Mouse (Mus musculus) gastrocnemius, postnatal 25 days (tissue): ENCODE measurements around the gene Clba1. TPM values are rescaled to one million over a fixed set of nuclear protein-coding genes. Genes with fewer than 3 reads are reported as not detected.
A peak's percentile ranks its signal among the peaks of the same experiment; 100 is the strongest.

Experiments used
- DNase-seq: peaks from one replicate; pipeline ENCODE4 v3.0.0; 2022
- total RNA-seq, 2 experiments: library from RNA; stranded (reverse); gene quantifications; 1 replicate in 1 of 2; 2 replicates in 1 of 2; pipeline ENCODE4 v1.2.3; 2021

Clba1 gene
- total RNA-seq, 2 experiments from 2014 or later = 0.46 to 0.96 TPM

GRCm38 (mm10) chr12:112794998-112795397, 13.7 kb upstream of the Clba1 start:
- DNase-seq = no peak

GRCm38 (mm10) chr12:112795466-112796104, 13.2 kb upstream of the Clba1 start:
- peak; percentile 79 for DNase-seq

- DNase-seq = no peak
Observed at GRCm38 (mm10) chr12:112796551-112797510, 11.9 kb upstream of the Clba1 start.

- DNase-seq = peak; percentile 50
Observed at GRCm38 (mm10) chr12:112797672-112798331, 10.9 kb upstream of the Clba1 start.

- no peak for DNase-seq
Observed at GRCm38 (mm10) chr12:112798332-112798681, 10.4 kb upstream of the Clba1 start.

GRCm38 (mm10) chr12:112798716-112799115, 10.0 kb upstream of the Clba1 start:
- DNase-seq = no peak

- no peak for DNase-seq
Observed at GRCm38 (mm10) chr12:112799237-112799970, 9.3 kb upstream of the Clba1 start.

GRCm38 (mm10) chr12:112800476-112800875, 8.3 kb upstream of the Clba1 start:
- DNase-seq = peak; percentile 54

GRCm38 (mm10) chr12:112801864-112802846, 6.6 kb upstream of the Clba1 start, which contains the start of gene Ahnak2:
Gene Ahnak2, minus strand, starts transcription at chr12:112802657.
- DNase-seq = peak; percentile 45

GRCm38 (mm10) chr12:112802917-112803316, 5.8 kb upstream of the Clba1 start:
- no peak for DNase-seq

- DNase-seq = no peak
Observed at GRCm38 (mm10) chr12:112804046-112804445, 4.7 kb upstream of the Clba1 start.

GRCm38 (mm10) chr12:112806044-112806443, 2.7 kb upstream of the Clba1 start:
- no peak for DNase-seq

- DNase-seq = no peak
Observed at GRCm38 (mm10) chr12:112807796-112808195, 941 bp upstream of the Clba1 start.

- DNase-seq = no peak
Observed at GRCm38 (mm10) chr12:112808212-112808586, 538 bp upstream of the Clba1 start.

- no peak for DNase-seq
Observed at GRCm38 (mm10) chr12:112809641-112810040, 904 bp downstream of the Clba1 start.

- no peak for DNase-seq
Observed at GRCm38 (mm10) chr12:112810092-112810885, 1.6 kb downstream of the Clba1 start.

- no peak for DNase-seq
Observed at GRCm38 (mm10) chr12:112813370-112813769, 4.6 kb downstream of the Clba1 start.

GRCm38 (mm10) chr12:112814682-112815470, 6.1 kb downstream of the Clba1 start:
- DNase-seq = no peak

GRCm38 (mm10) chr12:112816294-112816693, 7.6 kb downstream of the Clba1 start:
- no peak for DNase-seq
